Mouse (Mus musculus) embryonic stem cell, embryonic (primary cell): Measurements from ENCODE around the gene Esp1.
"Not testable (repeated sequence)": the region's sequence is repeated elsewhere in the genome, so short reads cannot be mapped to it uniquely, and the experiment has no call there.

ENCODE experiments used
- CTCF ChIA-PET, 4 experiments: fragments of 300-600 bp in 2 of 4; fragments of 350-600 bp in 2 of 4; sonication (Branson Sonifier 250); formaldehyde crosslinking; loops; one replicate each; lab custom pipeline; 2022; ENCODE audit warnings: inconsistent platforms in 2 of 4; lab: Charles Lee
- POLR2A ChIA-PET, 4 experiments: fragments of 300-600 bp in 2 of 4; fragments of 350-600 bp in 2 of 4; sonication (Branson Sonifier 250); formaldehyde crosslinking; loops; one replicate each; lab custom pipeline; 2022; ENCODE audit warnings: antibody characterized with exemption in 4 of 4, inconsistent platforms in 1 of 4; lab: Charles Lee

Esp1 gene

GRCm38 (mm10) chr17:40726820-40727219 is at the start of gene Esp1:
Gene Esp1 (plus strand): TSS chr17:40727120.
- ChIA-PET POLR2A (no interaction called here), CTCF (no interaction called here)

GRCm38 (mm10) chr17:40716273-40716672 is 10.6 kb upstream of the Esp1 start:
- ChIA-PET POLR2A (no interaction called here), CTCF (no interaction called here)

DNA sequence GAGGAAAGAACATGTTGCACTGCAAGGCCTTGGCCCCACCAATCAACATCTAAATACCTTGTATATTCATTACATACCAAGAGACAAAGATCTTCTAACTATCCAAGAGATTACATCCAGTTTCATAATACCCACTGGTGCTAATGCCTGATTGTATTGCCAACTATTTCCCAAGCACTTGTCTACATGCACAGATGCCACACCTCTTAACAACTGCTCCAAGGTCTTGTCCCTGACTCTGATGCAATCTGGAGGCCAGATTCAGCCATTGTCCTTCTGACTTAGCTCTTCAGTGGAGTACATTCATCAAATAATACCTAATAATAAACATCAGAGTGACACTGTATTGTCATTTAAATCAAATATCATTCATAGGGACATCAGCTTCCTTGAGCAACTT is 9.9 kb upstream of the Esp1 start:
- POLR2A ChIA-PET, CTCF ChIA-PET: not testable (repeated sequence)

DNA sequence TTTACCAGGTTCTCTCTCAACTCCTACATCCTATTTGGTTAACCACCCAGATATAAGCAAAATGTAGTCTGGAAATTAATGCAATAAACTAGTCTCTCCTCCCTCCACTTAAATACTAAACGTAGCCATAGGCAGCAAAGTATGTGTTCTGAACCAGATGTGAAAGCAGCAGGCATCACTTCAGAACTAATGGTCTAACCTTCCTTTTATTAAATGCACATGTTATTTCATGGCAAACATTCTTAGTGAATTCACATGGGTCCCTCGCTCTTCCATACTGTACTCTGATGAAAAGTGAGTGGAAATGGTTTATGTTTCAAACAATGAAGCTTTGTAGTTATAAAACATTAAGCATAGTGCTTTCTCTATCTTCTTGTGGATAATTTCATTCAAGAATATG is 4.4 kb downstream of the Esp1 start:
- POLR2A ChIA-PET: no interaction called here

DNA sequence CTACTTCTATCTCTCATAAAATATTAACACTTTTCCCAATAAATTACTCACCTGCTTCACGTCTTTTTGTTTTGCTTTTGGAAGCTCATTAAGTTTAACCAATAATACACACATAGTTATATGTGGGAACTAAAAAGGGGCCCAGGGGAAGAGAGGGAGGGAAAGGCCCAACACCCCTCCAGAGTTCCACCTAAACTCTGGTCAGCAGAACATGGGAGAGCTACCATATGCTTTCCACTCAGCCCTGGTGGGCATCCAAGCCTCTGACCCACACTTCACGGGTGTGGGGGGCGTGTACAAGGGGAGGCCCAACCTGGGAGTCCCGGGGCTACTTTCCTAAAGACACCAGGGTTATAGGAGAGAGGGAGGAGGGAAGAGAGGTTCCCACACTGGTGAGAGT is 4.8 kb downstream of the Esp1 start:
- ChIA-PET CTCF (no interaction called here), POLR2A (no interaction called here)

More for the DNA sequence above, 4.4 kb downstream of the Esp1 start:
- CTCF ChIA-PET: no interaction called here

DNA sequence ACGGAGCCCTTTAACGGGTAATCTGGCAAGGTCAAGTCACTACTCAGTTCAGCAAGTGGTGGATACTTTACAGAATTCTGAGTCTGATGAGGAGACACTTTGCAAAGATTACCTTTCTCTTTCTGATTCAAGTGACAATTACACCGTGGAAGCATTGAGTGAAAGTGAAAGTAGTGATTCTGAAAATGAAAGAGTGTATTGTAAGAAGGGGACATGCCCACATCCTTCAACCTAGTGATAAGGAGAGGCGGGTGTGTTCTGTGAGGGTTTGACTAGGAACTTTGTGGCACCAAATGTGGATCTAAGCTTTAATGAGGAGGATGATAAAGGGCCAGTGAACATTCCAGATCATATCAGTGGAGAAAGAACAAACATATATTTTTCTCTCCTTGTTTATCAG is 36.7 kb downstream of the Esp1 start:
- CTCF ChIA-PET: no interaction called here
- POLR2A ChIA-PET: no interaction called here

GRCm38 (mm10) chr17:40767120-40767519 is 40.2 kb downstream of the Esp1 start:
- POLR2A ChIA-PET: no interaction called here
- CTCF ChIA-PET: no interaction called here
